Mouse (Mus musculus) ES-Bruce4 (cell line): ENCODE measurements around the gene Clp1. TPM values are rescaled to one million over a fixed set of nuclear protein-coding genes. Genes with fewer than 3 reads are reported as not detected.

Source experiments
- H3K27ac ChIP-seq: 2 replicates; pipeline ENCODE4 v1.5.1; 2012; ENCODE audit warnings: low read length, inconsistent platforms; ENCODE audit not compliant: insufficient read depth
- H3K27me3 ChIP-seq: 2 replicates; pipeline ENCODE4 v1.6.1; 2012; ENCODE audit warnings: mild to moderate bottlenecking, low read length, inconsistent platforms; ENCODE audit not compliant: control insufficient read depth, poor library complexity, insufficient read depth, severe bottlenecking
- H3K36me3 ChIP-seq: 2 replicates; pipeline ENCODE4 v1.6.1; 2012; ENCODE audit warnings: inconsistent platforms, mild to moderate bottlenecking, low read length, moderate library complexity; ENCODE audit not compliant: control insufficient read depth, poor library complexity, insufficient read depth, severe bottlenecking
- H3K4me1 ChIP-seq: one replicate; pipeline ENCODE4 v1.8.1; 2011; ENCODE audit warnings: low read length; ENCODE audit not compliant: control insufficient read depth, insufficient read depth
- H3K4me3 ChIP-seq: 2 replicates; pipeline ENCODE4 v1.5.1; 2011; ENCODE audit warnings: low read depth, mild to moderate bottlenecking, low read length
- H3K9ac ChIP-seq: 2 replicates; pipeline ENCODE4 v1.6.1; 2012; ENCODE audit warnings: low read depth, mild to moderate bottlenecking, inconsistent platforms; ENCODE audit not compliant: poor library complexity, severe bottlenecking
- H3K9me3 ChIP-seq: replicated peaks from 2 replicates; pipeline ENCODE4 v1.6.1; 2012; ENCODE audit warnings: mild to moderate bottlenecking, low read length, inconsistent platforms; ENCODE audit not compliant: control insufficient read depth, poor library complexity, insufficient read depth, severe bottlenecking
- CTCF ChIP-seq: IDR thresholded peaks from one replicate; pipeline ENCODE4 v1.8.1; 2011; ENCODE audit warnings: low read depth, low read length
- EP300 ChIP-seq: IDR thresholded peaks from 2 replicates; pipeline ENCODE4 v1.6.1; 2011; ENCODE audit warnings: low read depth, low read length; ENCODE audit not compliant: insufficient read depth
- POLR2A ChIP-seq: IDR thresholded peaks from one replicate; pipeline ENCODE4 v1.8.1; 2011; ENCODE audit warnings: low read length; ENCODE audit not compliant: insufficient read depth
- polyA plus RNA-seq: library from polyadenylated mRNA; stranded (reverse); fragments of >200 nt; gene quantifications from 2 replicates; pipeline ENCODE4 v1.2.4, GENCODE M21; 2011; ENCODE audit warnings: low read depth; ENCODE audit not compliant: missing spikeins, insufficient read depth, insufficient read length

The Clp1 gene
- polyA plus RNA-seq, result 32.9 and 34.9 TPM in 2 replicates

GRCm38 (mm10) chr2:84727172-84727858 is at the start of gene Clp1:
TSS of gene Clp1 (minus strand) at chr2:84727350.
- H3K27ac ChIP-seq, result 0 out of 2 replicates have a peak within 1 kb of the TSS, but pooled peaks have one; percentile 15
- TF ChIP-seq POLR2A, result peak; percentile 97
- no peak for TF ChIP-seq EP300
- no peak for TF ChIP-seq CTCF
- peak within 1 kb of the TSS; percentile 72 for H3K9ac ChIP-seq

DNA sequence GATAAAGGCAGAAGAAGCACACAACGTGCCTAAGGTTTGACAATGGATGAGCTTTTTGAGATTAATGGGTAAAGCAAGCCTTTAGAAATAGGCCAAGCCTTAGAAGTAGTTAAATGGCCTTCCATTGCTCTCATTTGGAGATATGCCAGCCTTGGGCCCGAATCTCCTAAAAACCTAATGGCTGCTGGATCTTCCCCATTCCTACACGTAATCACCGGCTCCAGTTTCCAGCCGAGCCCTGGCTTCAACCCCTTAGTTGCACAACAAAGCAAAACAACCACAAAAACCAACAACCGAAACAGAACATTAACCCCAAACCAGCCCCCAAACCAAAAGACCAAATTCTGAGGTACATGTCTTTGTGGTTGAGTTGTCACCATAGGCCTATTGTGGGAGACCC is 48.5 kb upstream of the Clp1 start:
- no peak overlapping the region for H3K4me3 ChIP-seq
- no peaks in the 10 kb centered on the region for H3K36me3 ChIP-seq
- peak overlapping the region; percentile 47 for H3K9ac ChIP-seq
- H3K9me3 ChIP-seq, result no peaks in the 10 kb centered on the region
- peaks cover 3% of the 10 kb centered on the region for H3K4me1 ChIP-seq
- H3K27me3 ChIP-seq, result no peaks in the 10 kb centered on the region
- TF ChIP-seq POLR2A (no peak), EP300 (no peak), CTCF (no peak)
- peak overlapping the region; percentile 96 for H3K27ac ChIP-seq

More at GRCm38 (mm10) chr2:84727172-84727858, at the start of gene Clp1:
- Histone ChIP-seq H3K27me3 (no peaks in the 10 kb centered on the region), H3K4me3 (peak within 1 kb of the TSS; percentile 89), H3K36me3 (peaks cover 22% of the 10 kb centered on the region), H3K4me1 (no peaks in the 10 kb centered on the region), H3K9me3 (no peaks in the 10 kb centered on the region)

GRCm38 (mm10) chr2:84775241-84775640 is 48.1 kb upstream of the Clp1 start, which contains the start of gene Serping1:
TSS of gene Serping1 (minus strand) at chr2:84775444.
- no peaks in the 10 kb centered on the region for H3K36me3 ChIP-seq
- TF ChIP-seq CTCF, result no peak
- TF ChIP-seq EP300, result no peak
- no peak for TF ChIP-seq POLR2A

GRCm38 (mm10) chr2:84774751-84775150 is 47.6 kb upstream of the Clp1 start:
- no peaks in the 10 kb centered on the region for H3K9me3 ChIP-seq
- peaks cover 3% of the 10 kb centered on the region for H3K4me1 ChIP-seq
- no peaks in the 10 kb centered on the region for H3K27me3 ChIP-seq
- peak overlapping the region; percentile 53 for H3K4me3 ChIP-seq
- no peak overlapping the region for H3K27ac ChIP-seq
- no peaks in the 10 kb centered on the region for H3K36me3 ChIP-seq
- TF ChIP-seq POLR2A (no peak), EP300 (peak; percentile 92)
- peak overlapping the region; percentile 20; the same call in 1 of the 2 replicates for H3K9ac ChIP-seq

More at GRCm38 (mm10) chr2:84775241-84775640, 48.1 kb upstream of the Clp1 start, which contains the start of gene Serping1:
- peak within 1 kb of the TSS; percentile 47 for H3K9ac ChIP-seq
- peaks cover 3% of the 10 kb centered on the region for H3K4me1 ChIP-seq
- peak within 1 kb of the TSS; percentile 53 for H3K4me3 ChIP-seq
- H3K27ac ChIP-seq, result peak within 1 kb of the TSS; percentile 96
- H3K27me3 ChIP-seq, result no peaks in the 10 kb centered on the region
- H3K9me3 ChIP-seq, result no peaks in the 10 kb centered on the region

- no peak overlapping the region for H3K9ac ChIP-seq
- no peaks in the 10 kb centered on the region for H3K9me3 ChIP-seq
- no peak overlapping the region for H3K27ac ChIP-seq
- TF ChIP-seq EP300 (no peak), POLR2A (no peak), CTCF (no peak)
- H3K36me3 ChIP-seq, result no peaks in the 10 kb centered on the region
- H3K27me3 ChIP-seq, result no peaks in the 10 kb centered on the region
- H3K4me1 ChIP-seq, result peaks cover 3% of the 10 kb centered on the region
- no peak overlapping the region for H3K4me3 ChIP-seq
Observed at GRCm38 (mm10) chr2:84773195-84773594, 46.0 kb upstream of the Clp1 start.

DNA sequence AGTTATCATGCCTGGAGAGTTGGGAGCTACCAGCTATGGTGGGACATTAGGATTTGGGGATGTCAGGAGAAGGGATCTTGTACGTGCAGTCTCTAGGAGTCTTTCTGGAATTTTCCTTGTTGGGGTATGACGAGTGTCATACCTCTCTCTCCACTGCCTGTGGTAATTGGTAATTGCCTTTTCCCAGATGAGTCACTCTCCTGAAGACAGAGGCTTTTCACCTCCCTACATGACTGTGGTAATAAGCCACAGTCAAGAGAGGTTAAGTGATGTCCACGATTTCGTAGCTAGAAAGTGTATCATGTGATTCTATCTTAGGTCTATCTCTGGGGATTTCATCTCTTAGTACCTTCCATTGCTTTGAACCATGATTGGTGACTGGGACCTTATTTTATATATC is 45.3 kb upstream of the Clp1 start:
- no peaks in the 10 kb centered on the region for H3K9me3 ChIP-seq
- H3K9ac ChIP-seq, result no peak overlapping the region
- no peak overlapping the region for H3K4me3 ChIP-seq
- no peak overlapping the region for H3K27ac ChIP-seq
- H3K4me1 ChIP-seq, result peaks cover 3% of the 10 kb centered on the region
- H3K27me3 ChIP-seq, result no peaks in the 10 kb centered on the region
- no peaks in the 10 kb centered on the region for H3K36me3 ChIP-seq
- no peak for TF ChIP-seq POLR2A
